Mouse (Mus musculus): Measurements from ENCODE around the gene Clip2. TPM values are rescaled to one million over a fixed set of nuclear protein-coding genes. Genes with fewer than 3 reads are reported as not detected.

Clip2 gene
- polyA plus RNA-seq, 1 experiment: 23.4 TPM

DNA sequence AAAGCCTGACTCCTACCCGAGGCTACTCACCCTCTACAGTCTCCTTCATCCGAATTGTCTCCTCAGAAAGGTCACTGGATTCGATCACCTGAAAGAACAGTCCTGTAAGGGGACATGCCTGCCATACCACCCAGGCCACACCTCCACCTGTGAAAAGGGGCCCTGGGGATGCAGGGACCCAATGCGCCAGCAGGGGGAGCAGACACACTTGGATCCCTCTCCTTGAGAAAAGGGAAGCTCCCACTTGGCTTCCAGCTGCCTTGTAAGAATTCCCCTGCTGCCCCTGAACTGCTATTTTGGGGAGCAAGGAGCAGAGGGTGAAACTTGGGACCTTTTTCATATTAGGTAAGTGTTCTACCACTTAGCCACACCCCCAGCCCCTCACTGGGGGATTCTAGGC lies 52.2 kb downstream of the Clip2 start:
- peak; percentile 60 for DNase-seq
- no peaks in the 10 kb centered on the region for H3K36me3 ChIP-seq (ENCODE audit: control insufficient read depth, insufficient read depth, low read length)
- TF ChIP-seq CTCF (IDR thresholded peaks at IDR 0.05; ENCODE audit: borderline replicate concordance, control insufficient read depth, extremely low read depth, insufficient read depth, low read length, poor library complexity): peak; percentile 66; the same call in 1 of the 2 replicates
- TF ChIP-seq POLR2A (IDR thresholded peaks at IDR 0.05; ENCODE audit: control insufficient read depth, extremely low read depth, insufficient read depth, low read length, poor library complexity): no peak
- no peaks in the 10 kb centered on the region for H3K27me3 ChIP-seq (ENCODE audit: control insufficient read depth, insufficient read depth, low read length)
- no peaks in the 10 kb centered on the region for H3K4me1 ChIP-seq (replicated peaks; ENCODE audit: control insufficient read depth, insufficient read depth, low read length)
- WGBS: 88% methylated on average over 4 of the region's 4 CpGs
- no peak overlapping the region for H3K4me3 ChIP-seq (ENCODE audit: control insufficient read depth, insufficient read depth, low read length)
- H3K27ac ChIP-seq (ENCODE audit: control insufficient read depth, insufficient read depth, low read length): no peak overlapping the region

GRCm38 (mm10) chr5:134497026-134497425 lies 55.2 kb downstream of the Clip2 start:
- H3K27me3 ChIP-seq (ENCODE audit: control insufficient read depth, insufficient read depth, low read length): no peaks in the 10 kb centered on the region
- H3K4me1 ChIP-seq (replicated peaks; ENCODE audit: control insufficient read depth, insufficient read depth, low read length): peaks cover 5% of the 10 kb centered on the region
- no peaks in the 10 kb centered on the region for H3K36me3 ChIP-seq (ENCODE audit: control insufficient read depth, insufficient read depth, low read length)
- H3K4me3 ChIP-seq (ENCODE audit: control insufficient read depth, insufficient read depth, low read length): no peak overlapping the region
- H3K27ac ChIP-seq (ENCODE audit: control insufficient read depth, insufficient read depth, low read length): no peak overlapping the region
- WGBS: 98% methylated on average over 5 of the region's 5 CpGs
- no peak for DNase-seq
- no peak for TF ChIP-seq CTCF (IDR thresholded peaks at IDR 0.05; ENCODE audit: borderline replicate concordance, control insufficient read depth, extremely low read depth, insufficient read depth, low read length, poor library complexity)
- no peak for TF ChIP-seq POLR2A (IDR thresholded peaks at IDR 0.05; ENCODE audit: control insufficient read depth, extremely low read depth, insufficient read depth, low read length, poor library complexity)

- Histone ChIP-seq H3K27ac (ENCODE audit: control insufficient read depth, insufficient read depth, low read length) (no peak overlapping the region), H3K4me1 (replicated peaks; ENCODE audit: control insufficient read depth, insufficient read depth, low read length) (peaks cover 12% of the 10 kb centered on the region), H3K36me3 (ENCODE audit: control insufficient read depth, insufficient read depth, low read length) (no peaks in the 10 kb centered on the region), H3K27me3 (ENCODE audit: control insufficient read depth, insufficient read depth, low read length) (no peaks in the 10 kb centered on the region), H3K4me3 (ENCODE audit: control insufficient read depth, insufficient read depth, low read length) (no peak overlapping the region)
- WGBS: 92% methylated on average over 4 of the region's 4 CpGs
- TF ChIP-seq POLR2A (IDR thresholded peaks at IDR 0.05; ENCODE audit: control insufficient read depth, extremely low read depth, insufficient read depth, low read length, poor library complexity) (no peak), CTCF (IDR thresholded peaks at IDR 0.05; ENCODE audit: borderline replicate concordance, control insufficient read depth, extremely low read depth, insufficient read depth, low read length, poor library complexity) (no peak)
- no peak for DNase-seq
These were observed 56.4 kb downstream of the Clip2 start for GRCm38 (mm10) chr5:134495796-134496195.

GRCm38 (mm10) chr5:134494142-134494541 lies 58.1 kb downstream of the Clip2 start:
- Histone ChIP-seq H3K4me1 (replicated peaks; ENCODE audit: control insufficient read depth, insufficient read depth, low read length) (peaks cover 28% of the 10 kb centered on the region), H3K36me3 (ENCODE audit: control insufficient read depth, insufficient read depth, low read length) (no peaks in the 10 kb centered on the region), H3K27ac (ENCODE audit: control insufficient read depth, insufficient read depth, low read length) (no peak overlapping the region), H3K27me3 (ENCODE audit: control insufficient read depth, insufficient read depth, low read length) (no peaks in the 10 kb centered on the region), H3K4me3 (ENCODE audit: control insufficient read depth, insufficient read depth, low read length) (no peak overlapping the region)
- TF ChIP-seq POLR2A (IDR thresholded peaks at IDR 0.05; ENCODE audit: control insufficient read depth, extremely low read depth, insufficient read depth, low read length, poor library complexity) (no peak), CTCF (IDR thresholded peaks at IDR 0.05; ENCODE audit: borderline replicate concordance, control insufficient read depth, extremely low read depth, insufficient read depth, low read length, poor library complexity) (peak; percentile 77; the same call in 1 of the 2 replicates)
- peak; percentile 87 for DNase-seq
- WGBS: 69% methylated on average over 11 of the region's 11 CpGs

DNA sequence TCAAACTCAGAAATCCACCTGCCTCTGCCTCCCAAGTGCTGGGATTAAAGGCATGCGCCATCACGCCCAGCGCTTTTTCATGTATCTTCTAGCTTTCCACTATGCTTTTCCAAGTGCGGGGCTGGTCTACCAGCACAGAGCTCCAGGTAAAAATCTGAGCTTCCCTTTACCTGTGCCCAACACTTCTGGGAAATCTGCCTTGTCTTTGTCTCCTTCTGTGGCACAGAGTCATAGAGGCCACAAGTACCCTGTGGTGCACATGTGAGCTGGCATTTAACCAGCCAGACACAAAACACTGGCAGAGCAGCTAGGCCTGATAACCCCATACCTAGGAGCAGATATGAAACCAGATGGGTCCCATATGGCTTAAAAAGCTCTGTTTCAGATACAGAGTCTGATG lies 59.3 kb downstream of the Clip2 start:
- no peak for DNase-seq
- 99% methylated on average over 4 of the region's 4 CpGs for WGBS
- no peak overlapping the region for H3K27ac ChIP-seq (ENCODE audit: control insufficient read depth, insufficient read depth, low read length)
- H3K4me3 ChIP-seq (ENCODE audit: control insufficient read depth, insufficient read depth, low read length): no peak overlapping the region
- no peaks in the 10 kb centered on the region for H3K36me3 ChIP-seq (ENCODE audit: control insufficient read depth, insufficient read depth, low read length)
- no peaks in the 10 kb centered on the region for H3K27me3 ChIP-seq (ENCODE audit: control insufficient read depth, insufficient read depth, low read length)
- H3K4me1 ChIP-seq (replicated peaks; ENCODE audit: control insufficient read depth, insufficient read depth, low read length): peaks cover 29% of the 10 kb centered on the region
- TF ChIP-seq POLR2A (IDR thresholded peaks at IDR 0.05; ENCODE audit: control insufficient read depth, extremely low read depth, insufficient read depth, low read length, poor library complexity): no peak
- no peak for TF ChIP-seq CTCF (IDR thresholded peaks at IDR 0.05; ENCODE audit: borderline replicate concordance, control insufficient read depth, extremely low read depth, insufficient read depth, low read length, poor library complexity)

DNA sequence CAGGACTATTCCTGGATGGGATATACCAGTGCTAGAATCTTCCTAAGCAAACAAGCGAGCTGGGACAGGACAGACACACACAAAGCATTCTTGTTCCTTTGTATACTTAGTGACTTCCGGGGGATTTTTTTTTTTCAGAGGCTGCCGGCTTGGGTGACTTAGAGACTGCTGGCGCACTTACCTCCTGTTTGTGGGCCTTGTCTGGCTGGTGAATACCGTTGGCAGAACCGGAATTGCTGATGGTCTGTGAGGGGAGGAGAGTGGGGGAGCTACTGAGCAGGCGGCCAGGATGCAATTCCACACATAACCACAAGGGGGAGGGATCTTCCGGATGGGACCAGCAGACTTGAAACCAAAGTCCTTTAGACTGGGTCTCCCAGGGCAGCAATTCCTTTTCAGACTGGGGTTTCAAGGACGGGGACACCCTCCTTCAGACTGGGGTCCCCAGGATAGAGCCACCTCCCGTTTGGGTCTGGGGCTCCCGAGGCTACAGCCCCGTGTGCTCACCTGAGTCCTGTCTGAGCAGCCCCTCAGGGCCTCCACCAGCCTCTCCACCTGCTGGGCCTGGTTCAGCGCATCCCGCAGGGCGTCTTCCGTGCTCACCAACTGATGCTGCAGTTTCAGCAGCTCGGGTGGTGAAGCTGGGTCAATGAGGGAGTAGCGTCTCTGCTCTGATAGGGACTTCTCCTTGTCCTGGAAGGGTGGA lies 60.4 kb downstream of the Clip2 start:
- H3K27ac ChIP-seq (ENCODE audit: control insufficient read depth, insufficient read depth, low read length): peak overlapping the region; percentile 89
- no peaks in the 10 kb centered on the region for H3K36me3 ChIP-seq (ENCODE audit: control insufficient read depth, insufficient read depth, low read length)
- peaks cover 29% of the 10 kb centered on the region for H3K4me1 ChIP-seq (replicated peaks; ENCODE audit: control insufficient read depth, insufficient read depth, low read length)
- WGBS: 26% methylated on average over 18 of the region's 18 CpGs
- no peaks in the 10 kb centered on the region for H3K27me3 ChIP-seq (ENCODE audit: control insufficient read depth, insufficient read depth, low read length)
- peak; percentile 90 for DNase-seq
- H3K4me3 ChIP-seq (ENCODE audit: control insufficient read depth, insufficient read depth, low read length): no peak overlapping the region
- TF ChIP-seq CTCF (IDR thresholded peaks at IDR 0.05; ENCODE audit: borderline replicate concordance, control insufficient read depth, extremely low read depth, insufficient read depth, low read length, poor library complexity) (peak; percentile 70; the same call in 1 of the 2 replicates), POLR2A (IDR thresholded peaks at IDR 0.05; ENCODE audit: control insufficient read depth, extremely low read depth, insufficient read depth, low read length, poor library complexity) (0 out of 2 replicates have a peak, but pooled peaks have one; percentile 3)
